Mouse (Mus musculus) ovary, adult 18-20 months (tissue): Measurements from ENCODE around the gene Ebp.

Experiments used
- DNase-seq: peaks from one replicate; pipeline ENCODE4 v3.0.0; 2022; ENCODE audit warnings: low spot score, mixed read lengths

Ebp gene

GRCm38 (mm10) chrX:8193419-8193723 lies at the start of gene Ebp:
Gene Ebp (minus strand): TSS chrX:8193512.
- no peak for DNase-seq

GRCm38 (mm10) chrX:8238804-8239395 lies 45.6 kb upstream of the Ebp start:
- DNase-seq = no peak

GRCm38 (mm10) chrX:8236704-8237103 lies 43.4 kb upstream of the Ebp start:
- DNase-seq = no peak

GRCm38 (mm10) chrX:8233602-8234001 lies 40.3 kb upstream of the Ebp start:
- no peak for DNase-seq

GRCm38 (mm10) chrX:8230272-8230671 lies 37.0 kb upstream of the Ebp start:
- DNase-seq = no peak

- DNase-seq = no peak
Observed at GRCm38 (mm10) chrX:8223473-8223872, 30.2 kb upstream of the Ebp start.

- DNase-seq = no peak
Observed at GRCm38 (mm10) chrX:8222678-8223421, 29.5 kb upstream of the Ebp start.

GRCm38 (mm10) chrX:8222296-8222677 lies 29.0 kb upstream of the Ebp start:
- no peak for DNase-seq

GRCm38 (mm10) chrX:8219651-8220050 lies 26.3 kb upstream of the Ebp start:
- no peak for DNase-seq

GRCm38 (mm10) chrX:8218114-8218513 lies 24.8 kb upstream of the Ebp start:
- no peak for DNase-seq

GRCm38 (mm10) chrX:8217383-8217782 lies 24.1 kb upstream of the Ebp start:
- DNase-seq = no peak

- DNase-seq = no peak
Observed at GRCm38 (mm10) chrX:8211490-8212207, 18.3 kb upstream of the Ebp start.

- no peak for DNase-seq
Observed at GRCm38 (mm10) chrX:8209720-8210119, 16.4 kb upstream of the Ebp start.

- no peak for DNase-seq
Observed at GRCm38 (mm10) chrX:8207224-8207623, 13.9 kb upstream of the Ebp start.

- no peak for DNase-seq
Observed at GRCm38 (mm10) chrX:8206694-8207197, 13.4 kb upstream of the Ebp start.

- peak; percentile 78 for DNase-seq
Observed at GRCm38 (mm10) chrX:8206015-8206693, 12.8 kb upstream of the Ebp start, which contains the start of gene Porcn. Gene Porcn (minus strand): TSS chrX:8206525.

- no peak for DNase-seq
Observed at GRCm38 (mm10) chrX:8205551-8205950, 12.2 kb upstream of the Ebp start.

GRCm38 (mm10) chrX:8205088-8205487 lies 11.8 kb upstream of the Ebp start:
- DNase-seq = no peak

GRCm38 (mm10) chrX:8204076-8204475 lies 10.8 kb upstream of the Ebp start:
- DNase-seq = no peak

GRCm38 (mm10) chrX:8203105-8203504 lies 9.8 kb upstream of the Ebp start:
- no peak for DNase-seq

GRCm38 (mm10) chrX:8192640-8193418 lies 483 bp downstream of the Ebp start:
- DNase-seq = peak; percentile 77
